Mouse (Mus musculus): ENCODE measurements around the gene Unc80. TPM values are rescaled to one million over a fixed set of nuclear protein-coding genes. Genes with fewer than 3 reads are reported as not detected.
"Not testable (repeated sequence)": the region's sequence is repeated elsewhere in the genome, so short reads cannot be mapped to it uniquely, and the experiment has no call there.

Unc80 gene
- total RNA-seq, 2 experiments from 2014 or later, result 217 to 264 TPM

DNA sequence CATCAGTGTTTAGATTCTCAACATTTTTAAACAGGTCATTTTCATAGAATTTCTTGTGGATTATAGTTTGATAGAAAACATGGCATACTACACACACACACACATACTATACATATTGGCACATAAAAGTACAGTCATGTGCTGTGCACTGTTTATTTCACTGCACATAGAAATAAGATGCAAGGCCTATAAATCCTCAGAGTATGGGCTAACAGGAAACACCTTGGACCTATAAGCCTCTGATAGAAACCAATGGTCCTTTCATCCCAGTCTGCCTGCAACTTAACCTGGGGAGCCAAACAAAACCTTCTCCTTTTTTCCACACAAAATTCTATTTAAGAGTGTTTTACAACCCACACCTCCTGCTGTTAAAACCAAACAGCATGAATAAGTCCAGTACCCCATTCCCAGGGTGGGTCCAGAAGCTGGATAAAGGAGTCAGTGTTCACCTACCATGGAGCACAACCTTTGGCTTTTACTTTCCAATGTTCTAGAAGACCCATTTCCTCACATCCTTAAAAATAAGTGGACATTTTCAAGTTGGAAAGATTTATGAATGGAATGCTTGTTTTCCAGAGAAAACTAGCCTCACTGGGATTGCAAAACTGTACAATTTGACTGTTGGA is 129.1 kb downstream of the Unc80 start:
- intact Hi-C loops (cut with DNase I), result no loop called here
- no peak for DNase-seq (ENCODE audit: low spot score in 2 of 2)

DNA sequence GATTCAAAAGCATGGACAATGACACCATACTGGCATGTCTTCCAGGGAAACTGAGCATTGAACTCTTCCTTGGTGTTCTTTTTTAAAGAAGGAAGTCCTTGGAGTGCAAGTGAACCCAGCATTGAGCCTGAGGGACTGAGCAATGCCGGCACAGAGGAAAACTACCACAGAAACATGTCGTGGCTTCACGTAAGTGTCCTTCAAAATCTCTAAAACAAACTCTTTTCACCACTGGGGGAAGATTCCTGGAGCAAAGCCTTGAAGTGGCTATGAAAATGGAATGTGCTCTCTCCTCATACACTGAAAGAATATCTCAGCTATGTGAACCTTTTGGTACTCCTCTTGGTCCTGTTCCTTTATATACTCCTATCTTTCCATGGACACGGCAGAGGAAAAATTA is 140.1 kb downstream of the Unc80 start:
- intact Hi-C loops (cut with DNase I), result no loop called here
- no peak for DNase-seq (ENCODE audit: low spot score in 2 of 2)

DNA sequence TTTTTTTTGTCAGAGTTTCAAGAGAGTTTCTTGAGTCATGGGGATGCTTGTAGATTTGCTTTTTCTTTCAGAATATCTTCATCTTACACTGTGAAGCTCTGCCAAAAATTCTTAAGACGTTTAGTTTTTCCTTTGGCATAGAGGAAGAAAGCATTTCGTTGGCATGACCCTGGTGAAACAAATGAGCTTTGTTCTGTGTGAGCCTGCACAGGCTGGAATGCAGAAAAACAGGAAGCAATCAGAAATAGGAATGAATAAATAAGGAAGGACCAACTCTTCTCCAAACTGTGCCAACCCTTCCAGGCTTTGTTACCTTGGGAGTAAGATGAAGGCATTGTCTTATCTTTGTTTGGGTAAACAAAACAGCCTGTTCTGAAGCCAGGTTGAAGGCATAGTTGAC is 149.0 kb downstream of the Unc80 start:
- intact Hi-C loops (cut with DNase I), result no loop called here
- no peak for DNase-seq (ENCODE audit: low spot score in 2 of 2)

DNA sequence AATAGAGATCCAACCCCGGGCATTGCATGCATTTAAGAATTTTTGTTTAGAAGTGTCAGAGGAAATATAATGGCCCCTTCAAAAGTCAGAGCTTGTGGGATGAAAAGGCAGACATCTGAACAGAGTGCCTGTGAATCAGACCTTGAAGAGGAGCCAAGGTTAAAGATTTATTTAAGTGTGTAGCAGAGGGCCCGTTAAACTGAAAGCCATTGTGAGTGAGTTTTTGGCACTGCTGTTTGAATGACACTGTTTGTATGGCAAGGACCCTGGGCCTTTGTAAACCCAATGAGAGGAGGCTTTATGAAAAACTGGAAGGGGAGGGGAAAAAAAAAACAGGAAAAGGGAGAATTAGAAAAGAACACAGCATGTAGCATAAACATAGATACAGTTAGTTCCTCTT is 170.0 kb downstream of the Unc80 start:
- intact Hi-C loops (cut with DNase I), result no loop called here
- no peak for DNase-seq (ENCODE audit: low spot score in 2 of 2)

DNA sequence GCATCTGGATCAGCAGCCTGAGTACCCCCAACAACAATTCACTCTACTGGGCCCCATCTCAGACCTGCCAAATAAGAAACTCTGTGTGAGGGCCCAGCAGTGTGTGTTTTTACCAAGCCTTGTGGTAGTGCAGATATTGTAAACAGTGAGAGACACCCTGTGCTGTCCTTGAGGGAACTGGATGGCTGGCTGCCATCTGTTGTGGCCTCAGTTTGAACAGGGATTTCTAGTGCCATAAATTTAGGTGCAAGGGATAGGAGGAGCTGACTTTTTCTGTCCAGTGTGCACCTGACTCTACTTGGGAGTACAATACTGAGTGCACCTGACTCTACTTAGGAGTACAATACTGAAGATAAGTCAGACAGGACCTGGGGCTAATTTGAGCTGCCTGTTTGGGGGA is 178.7 kb downstream of the Unc80 start:
- intact Hi-C loops (cut with DNase I), result no loop called here
- DNase-seq (ENCODE audit: low spot score in 2 of 2), result no peak

DNA sequence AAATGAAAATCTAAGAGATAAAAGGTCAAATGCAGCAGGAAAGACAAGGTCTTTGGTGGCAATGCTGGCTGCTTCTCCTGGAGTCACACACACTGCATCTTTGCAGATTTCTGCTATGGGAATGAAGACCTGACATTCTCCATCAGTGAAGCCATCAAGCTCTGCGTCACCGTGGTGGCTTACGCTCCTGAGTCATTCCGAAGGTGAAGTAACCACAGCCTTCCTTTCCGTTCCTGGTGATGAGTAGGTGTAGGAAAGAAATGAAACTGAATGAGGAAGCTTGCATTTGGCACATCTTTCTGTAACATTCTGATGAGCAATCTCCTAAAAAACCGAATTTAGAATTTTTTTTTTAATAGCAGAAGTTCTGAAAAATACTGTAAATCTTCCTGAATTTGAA is 181.4 kb downstream of the Unc80 start:
- DNase-seq (ENCODE audit: low spot score in 2 of 2), result peak; percentile 44 to 51
- intact Hi-C loops (cut with DNase I), result no loop called here

DNA sequence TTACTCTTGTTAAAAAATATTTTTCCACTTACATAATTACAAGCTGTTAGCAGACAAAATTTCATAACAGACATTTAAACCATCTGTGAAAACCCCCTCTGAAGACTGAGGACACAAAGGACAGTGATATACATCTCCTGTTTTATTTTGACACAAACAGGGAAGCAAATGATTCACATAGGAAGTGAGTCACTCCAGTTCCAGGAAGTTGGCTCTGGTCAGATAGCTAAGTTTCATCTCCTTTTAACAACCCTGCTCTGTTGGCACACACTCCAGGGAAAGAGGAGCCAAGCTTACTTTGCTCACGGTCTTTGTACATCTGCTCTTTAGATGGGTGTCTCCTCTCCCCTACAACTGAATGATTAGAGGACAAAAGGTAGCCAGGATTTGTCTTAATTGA is 181.8 kb downstream of the Unc80 start:
- DNase-seq (ENCODE audit: low spot score in 2 of 2), result no peak
- intact Hi-C loops (cut with DNase I), result no loop called here

DNA sequence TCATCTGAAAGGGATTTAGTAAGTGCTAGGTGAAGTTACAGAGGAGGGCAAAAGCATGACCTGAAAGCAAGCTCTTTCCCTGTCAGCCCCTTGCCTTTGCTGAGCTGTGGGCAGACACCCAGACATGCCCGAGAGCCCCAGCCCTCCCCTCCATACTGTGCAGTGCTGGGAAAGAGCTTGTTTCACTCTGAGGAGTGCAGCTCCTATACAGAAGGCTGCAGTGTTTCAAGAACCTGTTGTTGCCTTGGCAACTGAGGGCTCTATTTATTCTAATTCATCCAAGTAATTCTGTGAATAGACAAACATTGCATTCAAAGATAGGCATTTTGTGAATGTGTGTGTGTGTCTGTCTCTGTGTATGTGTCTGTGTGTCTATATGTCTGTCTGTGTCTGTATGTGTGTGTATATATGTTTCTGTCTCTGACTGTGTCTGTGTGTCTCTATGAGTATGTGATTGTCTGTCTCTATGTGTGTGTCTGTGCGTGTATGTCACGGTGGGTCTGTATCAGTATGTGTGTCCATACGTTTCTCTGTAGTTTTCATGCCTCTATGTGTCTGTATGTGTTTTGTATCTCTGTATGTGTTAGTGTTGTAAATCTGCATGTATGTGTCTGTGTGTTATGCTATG is 187.1 kb downstream of the Unc80 start:
- DNase-seq (ENCODE audit: low spot score in 2 of 2), result no peak
- intact Hi-C loops (cut with DNase I), result loop anchor here (5.0 kb wide), 1 partner anchor 553 kb away; no protein-coding TSS in a partner anchor

DNA sequence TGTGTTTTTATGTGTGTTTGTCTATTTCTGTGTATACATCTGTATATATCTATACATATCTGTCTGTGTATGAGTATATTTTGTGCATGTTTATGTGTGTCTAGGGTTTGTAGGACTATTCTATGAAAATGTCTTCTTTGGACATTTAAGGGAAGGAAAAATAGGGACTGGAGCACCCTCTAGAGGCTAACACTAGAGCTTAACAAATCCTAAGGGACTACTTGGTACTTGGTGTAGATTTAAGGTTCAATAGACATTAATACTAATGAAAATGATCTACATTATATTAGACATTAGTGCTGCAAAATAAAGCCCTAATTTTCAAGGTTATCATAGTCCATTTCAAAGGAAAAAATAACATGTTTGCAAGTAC is 187.6 kb downstream of the Unc80 start:
- DNase-seq (ENCODE audit: low spot score in 2 of 2), result no peak
- intact Hi-C loops (cut with DNase I), result loop anchor here (5.0 kb wide), 1 partner anchor 553 kb away; no protein-coding TSS in a partner anchor

DNA sequence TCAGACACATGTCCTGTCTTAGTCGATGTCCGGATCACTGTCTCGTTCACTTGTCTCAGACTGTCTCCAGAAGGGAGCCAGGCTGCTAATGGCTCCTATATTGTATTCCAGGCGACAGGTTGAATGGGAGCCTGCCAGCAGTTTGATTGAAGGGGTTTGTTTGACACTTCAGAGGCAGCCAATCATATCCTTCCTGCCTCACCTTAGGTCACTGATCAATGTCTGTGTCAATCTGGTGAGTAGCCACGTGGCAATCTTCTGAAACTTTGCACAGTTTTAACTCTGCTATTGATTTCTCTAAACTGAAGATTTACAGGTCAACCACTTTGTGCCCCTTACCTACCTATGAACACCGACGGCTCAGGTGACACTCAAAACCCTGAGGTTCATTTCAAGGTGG is 203.3 kb downstream of the Unc80 start:
- no peak for DNase-seq (ENCODE audit: low spot score in 2 of 2)
- intact Hi-C loops (cut with DNase I), result no loop called here

DNA sequence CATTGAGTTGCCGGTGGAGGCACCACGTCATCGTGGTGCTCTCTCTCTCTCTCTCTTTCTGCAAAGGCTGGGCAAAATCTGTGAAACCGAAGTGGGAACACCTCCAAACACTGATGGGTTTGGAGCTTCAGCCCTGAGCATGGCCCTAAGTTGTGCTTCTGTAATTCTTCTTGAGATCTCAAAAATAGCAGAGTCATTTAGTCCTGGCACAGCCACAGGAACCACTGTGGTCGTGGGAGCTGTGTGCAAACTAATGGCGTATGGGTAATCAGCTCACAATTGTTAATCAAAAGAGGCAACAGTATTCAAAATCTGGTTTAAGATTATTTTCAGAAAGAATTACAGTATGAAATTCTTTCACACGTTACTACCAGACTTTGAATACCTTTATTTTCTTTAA is 204.6 kb downstream of the Unc80 start:
- intact Hi-C loops (cut with DNase I), result no loop called here
- no peak for DNase-seq (ENCODE audit: low spot score in 2 of 2)

DNA sequence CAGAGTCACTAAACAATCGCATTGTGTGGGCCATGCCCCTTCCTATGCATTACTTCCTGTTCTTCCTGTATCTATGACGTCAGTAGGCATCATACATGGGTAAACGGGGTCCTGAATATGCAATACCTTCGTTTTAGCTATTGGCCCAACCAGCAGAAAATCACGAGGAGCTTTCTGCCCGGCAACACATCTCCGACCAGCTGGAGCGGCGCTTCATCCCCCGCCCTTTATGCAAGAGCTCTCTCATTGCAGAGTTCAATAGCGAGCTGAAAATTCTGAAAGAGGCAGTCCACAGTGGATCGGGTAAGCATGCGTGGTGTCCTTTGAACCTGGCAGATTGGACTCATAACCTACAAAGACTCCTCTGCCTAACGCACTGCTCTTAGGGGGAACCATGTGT is 209.8 kb downstream of the Unc80 start:
- DNase-seq (ENCODE audit: low spot score in 2 of 2), result no peak
- intact Hi-C loops (cut with DNase I), result no loop called here

DNA sequence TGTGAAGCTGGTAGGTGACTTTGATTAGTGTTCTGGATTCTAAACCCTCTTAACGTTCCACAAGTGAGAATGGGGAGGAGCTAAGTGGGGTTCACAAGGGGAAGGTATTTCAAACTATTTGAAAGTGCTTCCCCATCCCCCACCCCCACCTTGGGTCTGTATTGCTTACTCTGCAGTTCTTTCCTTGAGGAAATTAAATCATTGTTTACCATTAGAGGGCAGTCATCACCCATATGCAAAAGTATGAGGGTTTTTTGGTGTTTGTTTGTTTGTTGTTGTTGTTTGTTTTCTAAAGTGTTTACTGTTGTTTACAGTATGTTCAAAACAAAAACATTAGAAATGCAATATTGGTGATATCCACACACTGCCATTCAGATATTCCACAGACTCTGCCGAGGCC is 210.5 kb downstream of the Unc80 start:
- no peak for DNase-seq (ENCODE audit: low spot score in 2 of 2)
- intact Hi-C loops (cut with DNase I), result no loop called here

DNA sequence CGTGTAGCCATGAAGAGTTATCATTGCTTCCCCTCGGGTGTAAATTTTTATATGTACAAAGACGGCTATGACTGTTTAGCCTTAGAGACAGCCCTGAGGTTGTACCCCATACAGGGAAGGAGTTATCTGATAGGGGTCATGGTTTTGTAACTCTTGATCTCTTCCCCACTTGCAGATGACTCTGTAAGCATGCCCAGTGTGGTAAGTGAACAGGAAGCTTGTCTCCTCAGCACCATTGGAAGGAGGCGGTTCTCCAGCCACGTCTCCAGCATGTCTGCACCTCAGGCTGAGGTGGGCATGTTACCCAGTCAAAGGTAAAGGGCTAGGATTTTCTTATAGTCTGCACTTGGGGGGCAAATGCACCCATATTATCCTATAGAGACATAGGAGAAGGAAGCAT is 214.8 kb downstream of the Unc80 start:
- no peak for DNase-seq (ENCODE audit: low spot score in 2 of 2)
- intact Hi-C loops (cut with DNase I), result no loop called here

DNA sequence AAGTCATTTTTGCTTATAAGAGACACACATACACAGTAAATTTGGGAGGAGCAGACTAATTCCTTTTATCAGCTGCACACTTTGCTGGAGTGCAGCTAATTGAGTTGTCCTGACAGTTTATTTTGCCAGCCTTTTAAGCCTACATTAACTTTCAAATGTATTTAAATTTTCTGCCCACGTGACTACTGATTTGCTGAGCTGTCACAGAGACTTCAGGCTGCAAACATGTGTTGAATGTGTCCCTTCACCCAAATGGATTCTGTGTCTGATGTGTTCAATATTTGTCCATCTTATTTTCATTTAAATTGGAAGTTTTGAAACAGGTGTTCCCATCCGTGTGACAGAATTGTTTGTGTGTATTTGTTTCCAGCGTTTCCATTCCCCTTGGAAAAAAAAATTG is 223.6 kb downstream of the Unc80 start:
- intact Hi-C loops (cut with DNase I), result no loop called here
- DNase-seq (ENCODE audit: low spot score in 2 of 2), result no peak

DNA sequence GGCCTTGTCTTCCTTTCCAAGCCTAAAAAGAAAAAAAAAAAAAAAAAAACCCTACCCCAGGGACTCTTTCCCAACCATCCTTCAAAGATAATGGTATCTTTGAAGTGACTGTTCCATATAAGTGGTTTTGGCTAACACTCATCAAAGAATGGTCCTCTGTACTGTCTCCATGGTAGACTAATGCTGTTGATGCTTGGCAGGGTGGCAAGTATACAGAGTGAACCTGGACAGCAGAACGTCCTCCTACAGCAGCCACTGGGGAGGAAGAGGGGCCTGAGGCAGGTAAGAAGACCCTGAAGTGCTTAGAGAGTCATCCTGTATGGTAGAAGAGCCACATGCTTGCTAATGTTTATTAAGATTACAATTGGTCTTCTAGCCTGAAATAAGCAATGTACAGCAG is 224.1 kb downstream of the Unc80 start:
- intact Hi-C loops (cut with DNase I), result no loop called here
- DNase-seq (ENCODE audit: low spot score in 2 of 2), result no peak

DNA sequence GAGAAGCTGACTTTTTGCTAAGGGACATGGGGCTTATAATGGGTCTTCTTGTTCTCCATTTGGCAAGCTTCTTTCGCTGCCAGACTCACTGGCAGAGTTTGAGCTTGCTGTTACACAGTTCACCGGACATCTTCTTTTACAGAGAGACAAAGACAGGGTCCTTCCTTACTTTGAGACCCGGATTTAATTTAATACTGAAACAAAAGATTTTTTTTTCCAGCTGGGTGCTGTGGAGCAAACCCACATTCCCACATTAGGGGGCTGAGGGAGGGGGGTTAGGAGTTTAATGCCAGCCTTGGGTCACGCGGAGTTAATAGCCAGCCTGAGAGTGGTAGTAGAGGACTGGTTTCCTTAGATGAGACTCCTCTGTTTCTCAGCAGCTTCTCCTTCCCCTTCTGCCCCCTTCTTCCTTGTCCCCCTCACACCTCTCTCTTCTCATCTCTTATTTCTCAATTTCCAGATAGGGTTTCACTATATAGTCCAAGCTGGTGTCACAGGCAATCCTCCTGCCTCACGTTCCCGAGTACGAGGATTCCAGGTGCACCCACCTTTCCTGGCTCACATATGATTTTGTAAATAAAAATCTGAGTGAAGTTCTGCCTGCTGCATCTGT is 224.7 kb downstream of the Unc80 start:
- DNase-seq (ENCODE audit: low spot score in 2 of 2), result no peak
- intact Hi-C loops (cut with DNase I), result no loop called here

DNA sequence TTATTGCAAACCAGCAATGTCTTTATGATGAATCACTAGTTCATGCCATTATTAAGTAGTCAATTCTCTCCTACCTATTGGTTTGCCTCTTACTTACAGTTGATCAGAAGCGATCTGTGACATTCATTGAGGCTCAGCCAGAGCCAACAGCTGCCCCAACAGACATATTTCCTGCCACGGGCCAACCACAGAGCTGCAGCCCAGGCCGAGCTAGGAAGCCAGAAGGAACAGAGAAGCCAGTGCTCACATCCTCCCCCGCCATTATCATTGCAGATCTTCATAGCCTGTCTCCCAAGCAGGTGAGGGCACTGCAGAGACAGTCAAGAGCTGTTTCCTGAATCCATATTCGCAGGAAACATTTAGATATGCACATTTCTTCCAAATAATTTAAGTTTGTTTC is 226.1 kb downstream of the Unc80 start:
- no peak for DNase-seq (ENCODE audit: low spot score in 2 of 2)
- intact Hi-C loops (cut with DNase I), result no loop called here

DNA sequence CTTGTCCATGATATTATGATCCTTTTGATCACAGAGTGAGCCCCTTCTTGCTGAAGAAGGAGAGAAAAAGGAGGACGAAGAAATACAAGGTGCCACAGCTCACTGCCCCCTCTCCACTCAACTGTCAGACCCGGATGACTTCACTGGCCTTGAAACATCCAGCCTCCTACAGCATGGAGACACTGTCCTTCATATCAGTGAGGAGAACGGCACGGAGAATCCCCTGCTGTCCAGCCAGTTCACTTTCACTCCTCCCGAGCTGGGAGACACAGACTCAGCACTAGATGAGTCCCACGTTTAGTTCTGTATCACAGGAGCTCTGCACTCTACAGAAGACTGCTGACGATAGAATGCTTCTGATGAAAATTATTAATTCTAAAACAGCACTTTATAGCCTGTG is 227.1 kb downstream of the Unc80 start:
- no peak for DNase-seq (ENCODE audit: low spot score in 2 of 2)
- intact Hi-C loops (cut with DNase I), result no loop called here

DNA sequence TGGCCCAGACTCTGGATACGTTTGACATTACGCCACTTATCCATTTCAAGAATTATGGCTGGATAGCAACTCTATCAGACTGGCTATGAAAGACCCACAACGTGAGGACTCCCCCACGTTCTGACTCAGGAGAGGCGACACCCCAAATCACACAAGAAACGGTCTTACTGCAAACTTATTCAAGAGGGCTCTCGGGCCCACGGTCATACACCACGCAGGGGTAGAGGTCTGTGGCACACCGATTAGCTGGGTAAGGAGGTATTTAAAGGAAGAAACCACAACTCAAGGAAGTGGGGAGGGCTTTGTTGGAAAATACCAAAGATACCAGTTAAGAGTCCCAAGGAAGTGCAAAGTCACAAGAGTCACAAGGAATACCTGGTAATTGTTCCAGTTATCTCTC is 231.5 kb downstream of the Unc80 start:
- not testable (repeated sequence) for DNase-seq (ENCODE audit: low spot score in 2 of 2)
- intact Hi-C loops (cut with DNase I), result loop anchor here (5.0 kb wide), 1 partner anchor 118 kb away; the partner anchor contains the start of gene Kansl1l

DNA sequence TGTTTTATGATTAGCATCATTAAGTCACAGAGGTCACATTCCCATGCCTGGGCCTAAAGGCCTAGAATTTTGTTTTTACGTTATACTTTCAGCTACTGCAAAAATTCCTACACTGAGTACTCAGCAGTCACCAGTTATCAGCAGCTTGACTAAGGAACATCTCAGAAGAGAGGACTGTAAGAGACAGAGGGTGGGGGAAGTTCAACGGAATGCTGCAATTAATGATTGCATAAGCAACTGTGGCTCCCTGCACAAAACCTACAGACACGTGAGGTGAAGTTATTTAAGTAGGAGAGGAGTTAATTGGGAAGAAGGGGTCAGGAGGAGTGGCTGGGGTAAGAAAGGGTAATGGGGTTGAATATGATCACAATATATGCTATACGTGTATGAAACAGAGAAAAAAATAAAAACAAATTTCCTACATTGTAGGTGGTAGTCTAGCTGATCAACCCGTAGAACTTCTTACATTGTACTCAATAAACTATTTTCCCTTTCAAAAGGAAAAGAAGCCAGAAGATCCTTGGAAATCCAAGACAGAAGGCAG is 232.1 kb downstream of the Unc80 start:
- DNase-seq (ENCODE audit: low spot score in 2 of 2), result no peak

More for the DNA sequence above, 232.1 kb downstream of the Unc80 start:
- intact Hi-C loops (cut with DNase I), result loop anchor here (5.0 kb wide), 1 partner anchor 117 kb away; the partner anchor contains the start of gene Kansl1l

Data from left cerebral cortex, postnatal 36 days (tissue).